Mouse (Mus musculus) MEL (cell line): ENCODE measurements around the gene Wrap73. TPM values are rescaled to one million over a fixed set of nuclear protein-coding genes. Genes with fewer than 3 reads are reported as not detected.

Experiments
- DNase-seq: peaks from one replicate; pipeline ENCODE4 v3.0.0; 2011; ENCODE audit warnings: low read depth, low spot score
- H3K27ac ChIP-seq: 2 replicates; pipeline ENCODE4 v1.5.1; 2012; ENCODE audit warnings: low read depth, mild to moderate bottlenecking, control low read depth, low read length, moderate library complexity; ENCODE audit not compliant: control insufficient read depth
- H3K27me3 ChIP-seq, 2 experiments: fragments of 150-350 bp in 1 of 2; sonication (generic) in 1 of 2; 2 replicates each; pipeline ENCODE4 v1.6.1; 2012; ENCODE audit warnings: low read length in 2 of 2, mild to moderate bottlenecking in 2 of 2, improper control_type of control experiment in 1 of 2, moderate library complexity in 1 of 2; ENCODE audit not compliant: insufficient read depth in 2 of 2, control insufficient read depth in 1 of 2
- H3K36me3 ChIP-seq, 2 experiments: 2 replicates each; pipeline ENCODE4 v1.6.1; 2012 to 2014; ENCODE audit warnings: low read length in 2 of 2, improper control_type of control experiment in 1 of 2, inconsistent platforms in 1 of 2, mild to moderate bottlenecking in 1 of 2; ENCODE audit not compliant: insufficient read depth in 2 of 2, control insufficient read depth in 1 of 2
- H3K4me1 ChIP-seq, 2 experiments: fragments of 150-350 bp in 1 of 2; sonication (generic) in 1 of 2; 2 replicates each; pipeline ENCODE4 v1.6.1; 2012; ENCODE audit warnings: low read length in 2 of 2, improper control_type of control experiment in 1 of 2, mild to moderate bottlenecking in 1 of 2; ENCODE audit not compliant: insufficient read depth in 2 of 2, control insufficient read depth in 1 of 2
- H3K4me3 ChIP-seq, 2 experiments: fragments of 150-350 bp in 1 of 2; sonication (generic) in 1 of 2; 2 replicates each; pipeline ENCODE4 v1.5.1; 2012; ENCODE audit warnings: low read depth in 2 of 2, low read length in 2 of 2, mild to moderate bottlenecking in 2 of 2, moderate library complexity in 2 of 2, control low read depth in 1 of 2, improper control_type of control experiment in 1 of 2; ENCODE audit not compliant: control insufficient read depth in 1 of 2, insufficient read depth in 1 of 2
- H3K79me2 ChIP-seq: 2 replicates; pipeline ENCODE4 v1.6.1; 2012; ENCODE audit warnings: mild to moderate bottlenecking, low read length, moderate library complexity; ENCODE audit not compliant: control insufficient read depth, poor library complexity, insufficient read depth
- H3K9ac ChIP-seq: 2 replicates; pipeline ENCODE4 v1.6.1; 2012; ENCODE audit warnings: low read depth, mild to moderate bottlenecking, control low read depth, low read length, moderate library complexity; ENCODE audit not compliant: control insufficient read depth, poor library complexity, severe bottlenecking
- H3K9me3 ChIP-seq: fragments of 150-350 bp; sonication (generic); replicated peaks from 2 replicates; pipeline ENCODE4 v1.6.1; 2012; ENCODE audit warnings: mild to moderate bottlenecking, low read length, improper control_type of control experiment, moderate library complexity; ENCODE audit not compliant: insufficient read depth
- CHD1 ChIP-seq: IDR thresholded peaks from 2 replicates; pipeline ENCODE4 v1.6.1; 2012; ENCODE audit warnings: low read depth, mild to moderate bottlenecking, inconsistent platforms, low read length, improper control_type of control experiment
- CTCF ChIP-seq, 3 experiments: IDR thresholded peaks in 2 of 3; conservative IDR thresholded peaks in 1 of 3; 2 replicates each; pipeline ENCODE4 v1.5.1; 2011 to 2012; ENCODE audit warnings: low read length in 3 of 3, low read depth in 2 of 3, mild to moderate bottlenecking in 2 of 3, improper control_type of control experiment in 1 of 3, inconsistent platforms in 1 of 3, mixed read lengths in 1 of 3, moderate library complexity in 1 of 3; ENCODE audit not compliant: control insufficient read depth in 1 of 3, insufficient read depth in 1 of 3, poor library complexity in 1 of 3, severe bottlenecking in 1 of 3
- E2F4 ChIP-seq: IDR thresholded peaks from 2 replicates; pipeline ENCODE4 v1.6.1; 2011; ENCODE audit warnings: low read depth, low read length, improper control_type of control experiment, borderline replicate concordance
- ELF1 ChIP-seq: IDR thresholded peaks from 2 replicates; pipeline ENCODE4 v1.6.1; 2014; ENCODE audit warnings: low read depth, mild to moderate bottlenecking, inconsistent platforms, low read length, improper control_type of control experiment, moderate library complexity
- ETS1 ChIP-seq: IDR thresholded peaks from 2 replicates; pipeline ENCODE4 v1.6.1; 2012; ENCODE audit warnings: low read depth, mild to moderate bottlenecking, inconsistent platforms, low read length, improper control_type of control experiment, moderate library complexity
- GABPA ChIP-seq: IDR thresholded peaks from 2 replicates; pipeline ENCODE4 v1.6.1; 2012; ENCODE audit warnings: low read depth, mild to moderate bottlenecking, inconsistent platforms, low read length, improper control_type of control experiment, moderate library complexity
- HCFC1 ChIP-seq: IDR thresholded peaks from 2 replicates; pipeline ENCODE4 v1.6.1; 2012; ENCODE audit warnings: low read depth, mild to moderate bottlenecking, inconsistent platforms, low read length, improper control_type of control experiment, moderate library complexity
- MAX ChIP-seq: IDR thresholded peaks from 2 replicates; pipeline ENCODE4 v1.6.1; 2011; ENCODE audit warnings: low read length, improper control_type of control experiment
- MAZ ChIP-seq: IDR thresholded peaks from 2 replicates; pipeline ENCODE4 v1.6.1; 2012; ENCODE audit warnings: low read depth, mild to moderate bottlenecking, inconsistent platforms, low read length, improper control_type of control experiment
- MXI1 ChIP-seq: IDR thresholded peaks from 2 replicates; pipeline ENCODE4 v1.6.1; 2011; ENCODE audit warnings: mild to moderate bottlenecking, low read depth, low read length, improper control_type of control experiment
- MYB ChIP-seq: IDR thresholded peaks from 2 replicates; pipeline ENCODE4 v1.6.1; 2011; ENCODE audit warnings: mild to moderate bottlenecking, low read depth, low read length, improper control_type of control experiment
- POLR2A ChIP-seq, 2 experiments: IDR thresholded peaks; 2 replicates each; pipeline ENCODE4 v1.6.1; 2011 to 2012; ENCODE audit warnings: low read length in 2 of 2, mild to moderate bottlenecking in 2 of 2, control low read depth in 1 of 2, improper control_type of control experiment in 1 of 2, low read depth in 1 of 2, moderate library complexity in 1 of 2; ENCODE audit not compliant: control insufficient read depth in 1 of 2, insufficient read depth in 1 of 2, poor library complexity in 1 of 2
- POLR2AphosphoS5 ChIP-seq: IDR thresholded peaks from 2 replicates; pipeline ENCODE4 v1.6.1; 2012; ENCODE audit warnings: low read depth, borderline replicate concordance, mild to moderate bottlenecking, inconsistent platforms, low read length, moderate library complexity, mixed read lengths
- SIN3A ChIP-seq: IDR thresholded peaks from 2 replicates; pipeline ENCODE4 v1.6.1; 2012; ENCODE audit warnings: low read length, improper control_type of control experiment, inconsistent platforms
- TBP ChIP-seq: IDR thresholded peaks from 2 replicates; pipeline ENCODE4 v1.8.0; 2011; ENCODE audit warnings: low read depth, low read length, improper control_type of control experiment
- USF1 ChIP-seq: IDR thresholded peaks from 2 replicates; pipeline ENCODE4 v1.6.1; 2014; ENCODE audit warnings: low read depth, mild to moderate bottlenecking, inconsistent platforms, low read length, improper control_type of control experiment, moderate library complexity
- ZKSCAN1 ChIP-seq: IDR thresholded peaks from 2 replicates; pipeline ENCODE4 v1.6.1; 2012; ENCODE audit warnings: low read depth, mild to moderate bottlenecking, inconsistent platforms, low read length, improper control_type of control experiment, moderate library complexity
- polyA plus RNA-seq, 2 experiments: library from polyadenylated mRNA; stranded (reverse) in 1 of 2; unstranded in 1 of 2; fragments of >175 nt in 1 of 2; fragments of >200 nt in 1 of 2; gene quantifications; 2 replicates each; pipeline versions ENCODE4 v1.2.1 to v1.2.4; 2012; ENCODE audit warnings: low replicate concordance in 2 of 2, low read depth in 1 of 2; ENCODE audit not compliant: insufficient read length in 2 of 2, insufficient read depth in 1 of 2, missing spikeins in 1 of 2
- total RNA-seq: library from RNA; depleted of rRNA; stranded (reverse); fragments of 300-350 nt; gene quantifications from 2 replicates; pipeline ENCODE4 v1.2.3, GENCODE M21; 2012

Wrap73 gene
- total and polyA plus RNA-seq, 3 experiments, result 41.7 to 49.7 TPM; not detected in 1

GRCm38 (mm10) chr4:154109216-154109849 lies 32.8 kb upstream of the Wrap73 start:
- H3K36me3 ChIP-seq, result no peaks in the 10 kb centered on the region
- no peaks in the 10 kb centered on the region for H3K27me3 ChIP-seq
- no peaks in the 10 kb centered on the region for H3K79me2 ChIP-seq
- DNase-seq, result no peak
- no peaks in the 10 kb centered on the region for H3K4me1 ChIP-seq
- no peak for TF ChIP-seq MAX
- TF ChIP-seq SIN3A, result no peak
- no peak for TF ChIP-seq ELF1
- no peak for TF ChIP-seq E2F4
- no peak for TF ChIP-seq MXI1
- TF ChIP-seq MYB, result no peak
- no peak for TF ChIP-seq HCFC1
- TF ChIP-seq POLR2AphosphoS5, result no peak
- no peak overlapping the region for H3K27ac ChIP-seq
- no peaks in the 10 kb centered on the region for H3K9me3 ChIP-seq
- no peak overlapping the region for H3K9ac ChIP-seq
- H3K4me3 ChIP-seq, result no peak overlapping the region

GRCm38 (mm10) chr4:154109850-154110243 lies 32.3 kb upstream of the Wrap73 start:
- Histone ChIP-seq H3K79me2 (no peaks in the 10 kb centered on the region), H3K9ac (no peak overlapping the region), H3K4me3 (no peak overlapping the region), H3K9me3 (no peaks in the 10 kb centered on the region), H3K27ac (no peak overlapping the region), H3K4me1 (no peaks in the 10 kb centered on the region), H3K27me3 (no peaks in the 10 kb centered on the region), H3K36me3 (no peaks in the 10 kb centered on the region)
- TF ChIP-seq GABPA (no peak), MXI1 (no peak), MAZ (no peak), POLR2AphosphoS5 (no peak), TBP (no peak), CTCF (IDR thresholded peaks at IDR 0.05 in 2 of 3, conservative IDR thresholded peaks at IDR 0.05 in 1 of 3; ENCODE audit: control insufficient read depth in 1 of 3, insufficient read depth in 1 of 3, low read depth in 2 of 3, low read length in 3 of 3, poor library complexity in 1 of 3, severe bottlenecking in 1 of 3) (no peak), CHD1 (no peak), ETS1 (no peak), USF1 (no peak), SIN3A (no peak), ZKSCAN1 (no peak), POLR2A (IDR thresholded peaks at IDR 0.05; ENCODE audit: control insufficient read depth in 1 of 2, insufficient read depth in 1 of 2, low read depth in 1 of 2, low read length in 2 of 2, poor library complexity in 1 of 2) (no peak), E2F4 (no peak)
- DNase-seq, result no peak
